Mouse (Mus musculus): Measurements from ENCODE around the gene Lmntd1. TPM values are rescaled to one million over a fixed set of nuclear protein-coding genes. Genes with fewer than 3 reads are reported as not detected.

Lmntd1 gene
- polyA plus RNA-seq, 1 experiment from 2014 or later, result 0.04 TPM

- no peaks in the 10 kb centered on the region for H3K27me3 ChIP-seq (ENCODE audit: low read depth, poor library complexity, severe bottlenecking)
- H3K36me3 ChIP-seq, result no peaks in the 10 kb centered on the region
- H3K27ac ChIP-seq, result peak overlapping the region; percentile 67; the same call in 1 of the 2 replicates
- H3K4me1 ChIP-seq, result peaks cover 30% of the 10 kb centered on the region
- H3K4me3 ChIP-seq, result no peak overlapping the region
- H3K9me3 ChIP-seq (replicated peaks), result no peaks in the 10 kb centered on the region
- WGBS, result 59% methylated on average over 11 of the region's 11 CpGs
- peak; percentile 55 for DNase-seq (ENCODE audit: low spot score)
Measured at GRCm38 (mm10) chr6:145432711-145433708, 181.1 kb downstream of the Lmntd1 start.

GRCm38 (mm10) chr6:145431747-145432146 lies 182.4 kb downstream of the Lmntd1 start:
- H3K9me3 ChIP-seq (replicated peaks), result no peaks in the 10 kb centered on the region
- H3K27me3 ChIP-seq (ENCODE audit: low read depth, poor library complexity, severe bottlenecking), result no peaks in the 10 kb centered on the region
- no peak overlapping the region; the same call in 1 of the 2 replicates for H3K4me3 ChIP-seq
- H3K27ac ChIP-seq, result peak overlapping the region; percentile 79
- peaks cover 30% of the 10 kb centered on the region for H3K4me1 ChIP-seq
- 29% methylated on average over 14 of the region's 14 CpGs for WGBS
- DNase-seq (ENCODE audit: low spot score), result peak; percentile 47
- H3K36me3 ChIP-seq, result no peaks in the 10 kb centered on the region

GRCm38 (mm10) chr6:145427411-145427810 lies 186.7 kb downstream of the Lmntd1 start:
- no peaks in the 10 kb centered on the region for H3K36me3 ChIP-seq
- no peak overlapping the region for H3K27ac ChIP-seq
- H3K4me1 ChIP-seq, result peaks cover 12% of the 10 kb centered on the region
- no peak for DNase-seq (ENCODE audit: low spot score)
- H3K4me3 ChIP-seq, result no peak overlapping the region
- 87% methylated on average over 15 of the region's 15 CpGs for WGBS
- H3K9me3 ChIP-seq (replicated peaks), result no peaks in the 10 kb centered on the region
- no peaks in the 10 kb centered on the region for H3K27me3 ChIP-seq (ENCODE audit: low read depth, poor library complexity, severe bottlenecking)

DNA sequence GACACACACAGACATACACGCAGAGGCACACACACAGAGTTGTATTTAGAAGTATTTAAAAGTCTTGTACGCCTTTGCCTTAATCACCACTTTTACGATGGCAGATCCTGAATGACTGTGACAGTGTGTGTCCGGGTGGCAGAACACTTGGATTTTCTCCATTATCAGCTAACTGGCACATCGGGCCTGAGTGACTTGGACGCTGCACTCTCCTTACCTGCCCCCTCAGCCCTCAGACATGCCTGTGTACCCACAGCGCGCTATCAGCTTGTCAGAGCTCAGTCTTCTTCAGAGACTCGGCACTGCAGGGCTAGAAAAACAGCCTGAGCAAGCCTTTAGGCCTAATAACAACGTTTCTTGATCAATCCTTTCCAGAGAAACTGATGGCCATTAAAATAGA lies 187.6 kb downstream of the Lmntd1 start:
- H3K36me3 ChIP-seq, result no peaks in the 10 kb centered on the region

GRCm38 (mm10) chr6:145424156-145424555 lies 190.0 kb downstream of the Lmntd1 start:
- H3K36me3 ChIP-seq, result no peaks in the 10 kb centered on the region
- no peak for DNase-seq (ENCODE audit: low spot score)
- H3K9me3 ChIP-seq (replicated peaks), result no peaks in the 10 kb centered on the region
- WGBS, result 79% methylated on average over 1 of the region's 1 CpGs
- no peak overlapping the region for H3K4me3 ChIP-seq
- H3K4me1 ChIP-seq, result no peaks in the 10 kb centered on the region
- H3K27ac ChIP-seq, result no peak overlapping the region
- H3K27me3 ChIP-seq (ENCODE audit: low read depth, poor library complexity, severe bottlenecking), result no peaks in the 10 kb centered on the region

More for the DNA sequence above, 187.6 kb downstream of the Lmntd1 start:
- WGBS, result 74% methylated on average over 10 of the region's 10 CpGs
- H3K4me1 ChIP-seq, result peaks cover 4% of the 10 kb centered on the region
- no peak overlapping the region for H3K4me3 ChIP-seq
- no peaks in the 10 kb centered on the region for H3K27me3 ChIP-seq (ENCODE audit: low read depth, poor library complexity, severe bottlenecking)
- no peak for DNase-seq (ENCODE audit: low spot score)
- H3K9me3 ChIP-seq (replicated peaks), result no peaks in the 10 kb centered on the region
- no peak overlapping the region for H3K27ac ChIP-seq

- Histone ChIP-seq H3K27me3 (ENCODE audit: low read depth, poor library complexity, severe bottlenecking) (no peaks in the 10 kb centered on the region), H3K4me3 (no peak overlapping the region), H3K4me1 (no peaks in the 10 kb centered on the region), H3K36me3 (no peaks in the 10 kb centered on the region), H3K9me3 (replicated peaks) (no peaks in the 10 kb centered on the region), H3K27ac (no peak overlapping the region)
- WGBS, result 87% methylated on average over 12 of the region's 12 CpGs
- no peak for DNase-seq (ENCODE audit: low spot score)
Measured at GRCm38 (mm10) chr6:145423484-145423883, 190.6 kb downstream of the Lmntd1 start.

DNA sequence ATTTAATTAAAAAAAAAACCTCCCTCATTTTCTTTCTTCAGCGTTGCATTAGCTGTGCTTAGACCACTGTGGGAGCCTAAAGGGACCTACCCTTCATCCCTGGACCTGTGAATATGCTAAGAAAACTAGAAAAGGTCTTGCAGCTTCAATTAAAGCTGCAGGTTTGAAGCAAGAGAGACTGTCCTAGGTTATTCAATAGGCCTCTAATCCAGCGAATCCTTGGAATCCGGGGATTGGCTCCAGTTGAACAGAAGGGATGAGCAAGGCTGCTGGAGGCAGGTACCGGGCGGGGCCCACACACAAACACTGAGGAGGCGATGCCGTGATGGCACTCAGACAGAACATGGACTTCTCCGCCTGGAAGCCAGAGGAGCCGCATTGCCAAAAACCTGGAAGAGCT lies 192.5 kb downstream of the Lmntd1 start:
- Histone ChIP-seq H3K4me3 (no peak overlapping the region), H3K4me1 (no peaks in the 10 kb centered on the region), H3K36me3 (no peaks in the 10 kb centered on the region), H3K27me3 (ENCODE audit: low read depth, poor library complexity, severe bottlenecking) (no peaks in the 10 kb centered on the region), H3K27ac (no peak overlapping the region), H3K9me3 (replicated peaks) (no peaks in the 10 kb centered on the region)
- WGBS, result 87% methylated on average over 9 of the region's 9 CpGs
- DNase-seq (ENCODE audit: low spot score), result no peak

- Histone ChIP-seq H3K27me3 (ENCODE audit: low read depth, poor library complexity, severe bottlenecking) (no peaks in the 10 kb centered on the region), H3K4me3 (no peak overlapping the region), H3K9me3 (replicated peaks) (no peaks in the 10 kb centered on the region), H3K27ac (no peak overlapping the region), H3K4me1 (no peaks in the 10 kb centered on the region), H3K36me3 (no peaks in the 10 kb centered on the region)
- 69% methylated on average over 4 of the region's 4 CpGs for WGBS
- no peak for DNase-seq (ENCODE audit: low spot score)
Measured at GRCm38 (mm10) chr6:145420407-145420806, 193.7 kb downstream of the Lmntd1 start.

DNA sequence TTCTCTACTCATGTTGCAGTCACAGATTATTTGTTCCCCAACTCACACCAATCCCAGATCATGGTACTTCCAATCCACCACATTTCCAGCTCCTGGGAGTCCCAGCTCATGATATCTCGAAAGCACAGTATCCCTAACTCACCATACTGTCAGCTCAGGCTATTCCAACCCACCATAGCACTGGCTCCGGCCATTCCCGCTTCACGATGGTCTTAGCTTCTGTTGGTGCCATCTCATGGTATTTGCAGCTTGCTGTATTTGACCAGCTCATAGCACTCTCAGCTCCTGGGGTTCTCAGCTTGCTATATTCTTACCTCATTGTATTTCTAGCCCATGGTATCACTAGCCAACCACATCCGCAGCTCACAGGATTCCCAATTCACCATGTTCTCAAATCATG lies 195.3 kb downstream of the Lmntd1 start:
- no peak for DNase-seq (ENCODE audit: low spot score)
- Histone ChIP-seq H3K4me1 (no peaks in the 10 kb centered on the region), H3K27me3 (ENCODE audit: low read depth, poor library complexity, severe bottlenecking) (no peaks in the 10 kb centered on the region), H3K9me3 (replicated peaks) (no peaks in the 10 kb centered on the region), H3K36me3 (no peaks in the 10 kb centered on the region), H3K27ac (no peak overlapping the region), H3K4me3 (no peak overlapping the region)
- 96% methylated on average over 5 of the region's 5 CpGs for WGBS

- H3K27me3 ChIP-seq (ENCODE audit: low read depth, poor library complexity, severe bottlenecking), result no peaks in the 10 kb centered on the region
- 89% methylated on average over 8 of the region's 8 CpGs for WGBS
- H3K4me3 ChIP-seq, result no peak overlapping the region
- H3K36me3 ChIP-seq, result no peaks in the 10 kb centered on the region
- H3K27ac ChIP-seq, result no peak overlapping the region
- no peak for DNase-seq (ENCODE audit: low spot score)
- no peaks in the 10 kb centered on the region for H3K9me3 ChIP-seq (replicated peaks)
- H3K4me1 ChIP-seq, result no peaks in the 10 kb centered on the region
Measured at GRCm38 (mm10) chr6:145417720-145418440, 196.2 kb downstream of the Lmntd1 start.

DNA sequence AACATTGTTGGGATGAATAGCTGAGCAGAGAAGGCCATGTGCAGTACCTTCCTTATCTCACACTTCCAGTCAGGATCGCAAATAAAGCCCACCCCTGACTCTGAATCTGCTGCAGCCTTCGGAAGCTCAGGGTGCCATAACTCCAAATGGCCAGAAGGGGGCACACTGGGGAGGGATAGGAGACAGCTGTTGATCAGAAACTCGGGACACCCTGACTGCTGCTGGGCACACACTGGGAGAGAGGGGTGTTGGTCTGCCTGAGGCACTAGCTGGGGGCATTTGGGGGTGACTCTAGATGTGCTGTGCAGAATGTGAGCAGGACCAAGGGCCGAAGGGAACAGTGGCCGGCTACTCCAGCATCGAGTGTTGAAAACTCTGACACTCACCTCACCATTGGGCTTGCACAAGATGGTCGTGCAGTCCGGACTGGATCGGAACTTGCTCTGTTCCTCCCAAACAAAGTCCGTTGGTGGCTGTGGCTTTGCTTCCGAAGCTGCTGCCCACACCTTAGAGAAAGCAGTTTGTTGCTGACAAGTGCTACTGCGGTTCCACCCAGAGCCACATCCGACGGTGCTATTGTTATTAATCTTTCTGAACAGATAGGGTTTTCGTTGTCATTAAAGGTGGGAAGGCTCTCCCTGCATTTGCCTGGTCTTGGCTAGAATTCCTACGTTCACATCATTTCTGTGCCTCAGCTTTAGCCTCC lies 197.0 kb downstream of the Lmntd1 start:
- WGBS, result 75% methylated on average over 16 of the region's 16 CpGs
- Histone ChIP-seq H3K36me3 (no peaks in the 10 kb centered on the region), H3K27ac (peak overlapping the region; percentile 11; the same call in 1 of the 2 replicates), H3K9me3 (replicated peaks) (no peaks in the 10 kb centered on the region), H3K4me3 (no peak overlapping the region), H3K27me3 (ENCODE audit: low read depth, poor library complexity, severe bottlenecking) (no peaks in the 10 kb centered on the region), H3K4me1 (no peaks in the 10 kb centered on the region)
- peak; percentile 58 for DNase-seq (ENCODE audit: low spot score)

GRCm38 (mm10) chr6:145404369-145405051 lies 209.6 kb downstream of the Lmntd1 start:
- Histone ChIP-seq H3K27ac (no peak overlapping the region), H3K27me3 (ENCODE audit: low read depth, poor library complexity, severe bottlenecking) (no peaks in the 10 kb centered on the region), H3K9me3 (replicated peaks) (no peaks in the 10 kb centered on the region), H3K36me3 (no peaks in the 10 kb centered on the region), H3K4me1 (peaks cover 9% of the 10 kb centered on the region), H3K4me3 (no peak overlapping the region)
- no peak for DNase-seq (ENCODE audit: low spot score)
- 91% methylated on average over 10 of the region's 10 CpGs for WGBS
